Mouse (Mus musculus): ENCODE results near the gene Folr2. TPM values are rescaled to one million over a fixed set of nuclear protein-coding genes. Genes with fewer than 3 reads are reported as not detected.

Gene Folr2
- total RNA-seq, 1 experiment from 2014 or later = not detected

DNA sequence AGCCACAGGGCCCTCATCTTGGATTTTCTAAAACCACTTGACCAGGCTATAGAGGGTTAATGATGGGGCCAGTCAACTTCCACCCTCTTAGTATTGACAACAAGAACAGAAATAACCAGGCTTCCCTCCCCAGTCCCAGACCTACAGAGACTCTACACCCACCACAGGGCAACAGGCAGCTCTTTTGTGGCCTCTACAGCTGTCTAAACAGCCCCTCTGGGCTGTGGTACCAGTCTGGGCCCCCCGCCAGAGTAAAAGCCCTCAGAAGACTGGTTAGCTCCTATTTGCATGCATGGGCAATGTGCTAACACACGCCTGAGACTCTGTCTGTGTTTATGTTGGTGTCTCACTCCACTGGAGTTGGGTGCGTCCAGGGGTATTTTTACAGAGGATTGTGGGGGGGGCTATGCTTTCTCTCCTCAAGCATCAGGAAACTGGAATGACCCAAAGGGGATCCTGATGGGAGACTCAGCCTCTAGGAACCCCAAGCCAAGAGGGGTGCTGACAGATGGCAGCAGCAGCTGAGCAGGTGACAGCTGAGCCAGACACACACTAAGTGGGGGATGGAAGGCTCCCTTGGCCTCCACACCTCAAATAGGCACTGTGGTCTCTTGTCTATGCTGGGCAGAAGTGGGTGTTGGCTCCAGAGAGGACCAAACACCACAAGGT, 22.9 kb downstream of the Folr2 start:
- ATAC-seq (replicated peaks; ENCODE audit: insufficient number of reproducible peaks, low FRiP score, low TSS enrichment, poor library complexity, severe bottlenecking) = no peak

DNA sequence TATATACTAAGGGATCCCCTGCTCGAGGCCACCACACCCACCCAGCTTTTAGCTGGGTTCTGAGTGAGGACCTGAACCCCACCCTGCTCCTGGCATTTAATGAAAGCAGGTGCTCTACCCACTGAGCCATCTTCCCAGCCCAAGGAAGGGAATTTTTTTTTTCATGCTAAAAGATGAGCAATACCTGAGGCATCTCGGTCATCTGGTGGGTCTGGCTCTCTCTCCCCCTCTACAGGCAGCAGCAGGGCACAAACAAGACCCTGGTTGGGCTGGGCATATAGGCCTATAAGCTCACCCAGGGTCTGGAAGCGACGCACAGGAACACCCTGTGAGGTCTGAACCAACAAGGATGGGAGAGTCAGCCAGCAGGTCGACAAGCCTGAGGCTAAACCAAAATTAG, 23.6 kb downstream of the Folr2 start:
- no peak for ATAC-seq (replicated peaks; ENCODE audit: insufficient number of reproducible peaks, low FRiP score, low TSS enrichment, poor library complexity, severe bottlenecking)

DNA sequence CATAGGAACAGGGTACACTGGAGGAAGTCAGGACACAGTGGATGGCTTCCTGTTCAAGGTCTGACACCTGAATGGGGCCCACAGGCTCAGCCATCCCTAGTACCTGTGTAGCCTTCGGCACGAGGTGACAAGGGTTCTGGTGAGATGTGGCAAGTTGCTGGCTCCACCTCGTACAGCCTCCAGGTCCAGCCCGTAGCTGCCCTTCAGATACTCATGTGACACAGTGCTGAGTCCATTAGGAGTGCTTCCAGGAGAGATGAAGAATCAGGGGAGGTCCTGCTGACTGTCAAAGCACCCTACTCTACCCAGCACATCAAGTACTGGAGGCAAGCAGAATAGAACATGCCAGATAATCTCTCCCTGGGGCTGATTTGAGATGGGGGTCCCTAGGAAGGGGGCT, 24.6 kb downstream of the Folr2 start:
- no peak for ATAC-seq (replicated peaks; ENCODE audit: insufficient number of reproducible peaks, low FRiP score, low TSS enrichment, poor library complexity, severe bottlenecking)

DNA sequence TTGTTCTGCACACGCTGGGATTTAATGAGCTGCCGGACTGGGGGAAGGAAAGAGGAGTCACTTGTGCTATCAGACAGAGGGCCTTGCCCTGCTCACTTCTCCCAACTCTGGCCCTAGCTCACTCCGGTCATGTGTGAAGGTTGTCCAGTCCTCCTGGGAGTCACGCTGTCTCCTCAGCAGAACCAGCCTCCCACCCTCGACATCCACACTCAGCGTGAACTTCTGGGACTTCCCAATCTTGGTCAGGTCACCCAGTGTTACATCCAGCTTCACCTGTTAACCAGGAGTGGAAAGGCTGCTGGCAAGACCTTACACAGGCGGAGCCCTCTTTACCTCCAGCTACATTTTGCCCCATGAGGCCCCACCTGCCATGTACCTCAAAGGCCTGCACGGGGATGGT, 25.6 kb downstream of the Folr2 start:
- no peak for ATAC-seq (replicated peaks; ENCODE audit: insufficient number of reproducible peaks, low FRiP score, low TSS enrichment, poor library complexity, severe bottlenecking)

DNA sequence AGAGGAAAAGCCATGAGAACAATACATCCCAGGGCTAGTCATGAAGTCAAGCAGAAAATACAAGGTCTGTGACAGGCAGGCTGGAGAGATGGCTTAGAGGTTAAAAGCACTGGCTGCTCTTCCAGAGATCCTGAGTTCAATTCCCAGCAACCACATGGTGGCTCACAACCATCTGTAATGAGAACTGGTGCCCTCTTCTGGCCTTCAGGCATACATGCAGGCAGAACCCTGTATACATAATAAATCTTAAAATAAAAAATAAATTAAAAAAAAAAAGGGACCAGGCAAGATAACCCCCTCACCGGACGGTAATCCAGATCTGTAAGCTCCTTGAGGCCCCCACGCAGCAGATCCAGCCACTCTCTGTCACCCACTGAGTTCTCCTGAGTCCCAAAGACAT, 26.6 kb downstream of the Folr2 start:
- ATAC-seq (replicated peaks; ENCODE audit: insufficient number of reproducible peaks, low FRiP score, low TSS enrichment, poor library complexity, severe bottlenecking) = no peak

DNA sequence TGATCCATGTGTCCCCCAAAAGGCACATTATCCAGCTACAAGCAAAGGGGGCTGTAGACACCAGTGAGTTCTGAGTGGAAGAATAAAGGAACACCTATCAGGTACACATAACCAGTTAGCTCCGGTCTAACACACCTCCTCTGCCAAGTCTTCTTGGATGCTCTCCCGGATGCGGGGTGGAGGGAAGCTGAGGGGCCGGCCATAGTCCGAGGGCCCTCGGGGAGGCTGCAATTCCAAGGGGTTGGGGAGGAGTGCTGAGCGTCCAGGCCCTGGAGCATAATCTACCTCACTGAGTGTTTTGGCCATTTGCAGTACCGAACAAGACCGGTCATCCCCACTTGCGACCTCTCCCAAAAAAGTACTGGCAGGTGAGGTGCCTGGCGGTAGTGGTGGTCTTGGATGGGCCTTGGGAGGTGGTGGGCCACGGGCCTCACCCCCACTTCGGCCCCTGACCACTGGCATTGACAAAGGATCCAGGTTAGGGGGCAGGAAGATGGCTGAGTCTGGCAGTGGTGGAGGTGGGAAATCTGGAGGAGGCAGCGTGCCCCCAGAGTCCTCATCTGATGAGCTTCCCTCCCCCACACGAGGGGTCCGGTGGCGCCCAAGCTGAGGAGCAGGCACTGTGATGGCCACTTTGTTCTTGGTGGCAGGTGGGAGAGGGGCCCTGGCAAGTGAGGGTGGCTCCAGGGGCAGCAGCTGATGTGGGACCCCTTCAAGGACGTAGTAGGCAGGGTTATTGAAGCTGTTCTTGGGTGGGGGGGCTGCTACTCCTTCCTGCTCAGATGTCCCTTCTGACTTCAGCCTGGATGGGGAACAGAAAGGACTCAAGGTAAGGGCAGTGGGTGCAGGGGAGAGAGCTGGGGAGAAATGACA, 33.0 kb downstream of the Folr2 start:
- no peak for ATAC-seq (replicated peaks; ENCODE audit: insufficient number of reproducible peaks, low FRiP score, low TSS enrichment, poor library complexity, severe bottlenecking)

DNA sequence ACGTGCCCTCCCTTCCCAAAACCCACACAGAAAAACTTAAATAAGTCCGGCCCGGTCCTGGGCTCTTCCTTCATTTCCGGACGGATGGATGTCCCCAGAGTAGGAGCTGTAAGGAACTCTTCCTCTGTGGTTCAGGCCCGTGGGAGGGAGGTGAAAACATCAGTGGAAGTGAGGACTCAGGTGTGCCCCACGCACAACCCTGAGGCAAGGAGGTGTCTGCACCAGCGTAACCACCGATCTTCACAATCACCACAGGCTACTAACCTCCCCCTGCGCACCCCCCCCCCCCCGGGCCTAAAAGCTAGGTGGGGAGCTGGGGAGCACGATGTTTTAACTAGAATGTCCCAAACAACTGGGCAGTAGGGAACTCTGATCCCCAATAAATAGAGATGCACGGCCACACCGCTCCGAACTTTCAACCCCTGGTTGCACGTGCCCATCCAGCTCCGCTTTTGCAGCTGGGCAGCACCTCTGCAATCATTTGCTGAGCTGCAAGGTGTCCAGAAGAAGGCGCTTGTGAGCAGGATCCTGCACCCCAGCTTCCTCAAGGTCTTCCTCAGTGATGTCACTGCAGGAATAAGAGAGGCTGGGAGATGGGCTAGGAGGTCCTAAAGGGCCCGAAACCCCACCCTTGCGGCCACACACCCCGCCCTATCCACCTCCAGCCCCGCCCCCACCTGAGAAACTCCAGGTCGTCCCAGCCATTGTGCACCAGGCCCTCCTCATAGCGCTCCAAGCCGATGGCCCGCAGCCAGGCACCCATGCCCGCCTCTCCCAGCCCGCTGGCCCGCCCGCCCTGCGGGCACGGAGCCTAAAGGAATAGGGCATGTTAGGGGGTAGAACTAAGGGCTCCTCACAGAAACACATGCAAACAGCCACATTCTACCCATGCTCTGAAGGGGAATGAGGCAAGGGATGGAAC, 33.9 kb downstream of the Folr2 start:
- ATAC-seq (replicated peaks; ENCODE audit: insufficient number of reproducible peaks, low FRiP score, low TSS enrichment, poor library complexity, severe bottlenecking) = no peak

DNA sequence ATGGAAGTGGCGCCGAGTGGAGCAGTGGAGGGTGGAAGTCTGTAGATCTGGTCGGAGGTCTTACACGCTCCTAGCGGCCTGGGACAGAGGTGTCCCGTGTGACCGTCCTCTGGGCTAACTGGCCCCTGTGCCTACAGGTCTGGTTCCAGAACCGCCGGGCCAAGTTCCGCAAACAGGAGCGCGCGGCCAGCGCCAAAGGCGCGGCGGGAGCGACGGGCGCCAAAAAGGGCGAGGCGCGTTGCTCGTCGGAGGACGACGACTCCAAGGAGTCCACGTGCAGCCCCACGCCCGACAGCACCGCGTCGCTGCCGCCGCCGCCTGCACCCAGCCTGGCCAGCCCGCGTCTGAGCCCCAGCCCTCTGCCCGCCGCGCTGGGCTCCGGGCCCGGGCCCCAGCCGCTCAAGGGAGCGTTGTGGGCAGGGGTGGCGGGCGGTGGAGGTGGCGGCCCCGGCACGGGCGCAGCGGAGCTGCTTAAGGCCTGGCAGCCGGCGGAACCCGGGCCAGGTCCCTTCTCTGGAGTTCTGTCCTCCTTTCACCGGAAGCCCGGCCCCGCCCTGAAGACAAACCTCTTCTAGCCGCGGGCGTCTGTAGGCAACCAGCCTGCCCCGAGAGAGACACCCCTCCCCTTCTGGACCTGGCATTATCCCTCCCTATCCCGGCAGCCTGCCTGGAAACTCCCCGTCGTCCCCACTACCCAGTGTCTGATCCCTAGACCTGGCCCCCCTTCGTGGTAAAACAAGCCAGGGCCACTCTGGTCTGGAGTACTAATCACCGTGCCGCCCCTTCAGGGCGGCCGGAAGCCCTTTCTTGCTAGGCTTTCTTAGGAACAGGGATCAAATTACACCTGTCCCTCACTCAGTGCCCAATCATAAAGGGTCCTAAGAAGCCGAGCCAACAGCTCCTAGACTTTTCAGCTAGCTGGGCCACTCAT, 35.2 kb downstream of the Folr2 start:
- no peak for ATAC-seq (replicated peaks; ENCODE audit: insufficient number of reproducible peaks, low FRiP score, low TSS enrichment, poor library complexity, severe bottlenecking)

DNA sequence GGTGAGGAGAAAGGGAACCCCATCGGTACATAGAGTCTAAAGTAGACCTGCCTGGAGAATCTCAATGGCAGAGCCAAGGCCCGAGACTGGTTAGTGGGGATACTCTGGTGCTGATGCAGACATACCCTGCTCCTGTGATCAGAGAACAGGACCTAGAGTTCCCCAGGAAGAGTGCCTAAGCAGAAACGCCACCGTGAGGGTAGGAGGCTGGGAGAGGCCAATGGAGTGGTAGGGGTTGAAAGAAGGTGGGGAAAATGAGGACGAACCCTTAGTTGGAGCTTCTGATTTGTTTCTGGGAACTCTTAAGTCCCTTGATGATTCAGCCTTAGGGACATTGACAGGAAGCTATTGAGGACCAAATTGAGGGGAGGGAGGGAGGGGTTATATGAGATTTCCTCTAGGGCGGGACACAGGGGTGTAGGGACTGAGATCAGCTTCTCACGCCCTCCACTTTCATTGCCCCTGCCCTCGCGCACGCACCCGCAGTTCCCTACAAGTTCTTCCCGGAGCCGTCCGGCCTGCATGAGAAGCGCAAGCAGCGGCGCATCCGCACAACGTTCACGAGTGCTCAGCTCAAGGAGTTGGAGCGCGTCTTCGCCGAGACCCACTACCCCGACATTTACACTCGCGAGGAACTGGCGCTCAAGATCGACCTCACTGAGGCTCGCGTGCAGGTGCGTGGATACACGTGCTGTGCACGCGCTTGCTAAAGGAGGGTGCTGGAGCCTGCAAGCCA, 36.5 kb downstream of the Folr2 start:
- no peak for ATAC-seq (replicated peaks; ENCODE audit: insufficient number of reproducible peaks, low FRiP score, low TSS enrichment, poor library complexity, severe bottlenecking)

DNA sequence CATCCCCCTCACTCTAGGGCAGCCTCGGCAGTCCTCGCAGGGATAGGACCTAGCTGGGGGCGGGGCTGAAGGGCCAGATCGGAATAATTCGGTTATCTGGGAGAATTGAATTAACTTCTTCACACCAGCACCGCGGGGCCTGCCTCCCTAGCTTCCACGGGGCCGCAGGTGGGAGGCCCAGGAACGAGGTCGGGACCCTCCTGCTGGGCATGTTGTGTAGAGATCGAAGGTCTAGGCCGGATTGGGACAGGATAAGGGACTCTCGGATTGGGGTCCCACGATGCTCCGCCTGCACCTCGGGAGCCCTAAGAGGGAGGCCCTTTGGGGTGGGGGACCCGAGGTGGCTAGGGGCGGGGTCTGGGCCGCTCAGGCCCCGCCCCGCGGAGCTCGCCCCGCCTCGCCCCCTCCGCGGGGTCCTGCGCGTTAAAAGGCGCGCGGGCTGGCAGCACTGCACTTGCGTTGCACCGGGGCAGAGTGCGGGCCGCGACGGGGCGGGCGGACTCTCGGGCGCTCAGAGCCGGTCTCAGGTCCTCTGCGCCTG, 39.1 kb downstream of the Folr2 start, which contains the start of gene Phox2a:
Phox2a (plus strand) TSS at position 453 of the 541 bp plus-strand sequence.
- ATAC-seq (replicated peaks; ENCODE audit: insufficient number of reproducible peaks, low FRiP score, low TSS enrichment, poor library complexity, severe bottlenecking) = no peak

Other genes with a start within 250 kb of the Folr2 start
- 3.9 to 14.6 TPM (median 12.1 TPM) in 3 replicates for gene Clpb, start 193.6 kb downstream of the Folr2 start, total RNA-seq (2017)
- not detected in 3 replicates for gene Phox2a, start 38.9 kb downstream of the Folr2 start, total RNA-seq (2017)
- 20.6 to 58.3 TPM (median 31.0 TPM) in 3 replicates for gene Inppl1, start 19.0 kb downstream of the Folr2 start, total RNA-seq (2017)
- gene Anapc15, start 6.5 kb upstream of the Folr2 start, total RNA-seq (2017) = 42.5 to 46.2 TPM (median 43.1 TPM) in 3 replicates
- gene Folr1, start 13.6 kb upstream of the Folr2 start, total RNA-seq (2017) = not detected in 3 replicates
- gene Lamtor1, start 48.7 kb upstream of the Folr2 start, total RNA-seq (2017) = 72.2 to 74.2 TPM (median 73.7 TPM) in 3 replicates
- 0.68 to 0.96 TPM in 2 of 3 replicates, not detected in the other for gene Tomt, start 49.2 kb upstream of the Folr2 start, total RNA-seq (2017)
- gene Lrrc51, start 76.7 kb upstream of the Folr2 start, total RNA-seq (2017) = 0.38 to 8.0 TPM (median 2.7 TPM) in 3 replicates
- gene Numa1, start 76.9 kb upstream of the Folr2 start, total RNA-seq (2017) = 118 to 218 TPM (median 126 TPM) in 3 replicates
- gene Il18bp, start 161.5 kb upstream of the Folr2 start, total RNA-seq (2017) = 3.0 to 5.8 TPM (median 3.8 TPM) in 3 replicates
- 13.5 to 24.5 TPM (median 15.9 TPM) in 3 replicates for gene Rnf121, start 208.3 kb upstream of the Folr2 start, total RNA-seq (2017)
- 10.8 to 18.4 TPM (median 13.2 TPM) in 3 replicates for gene Xndc1, start 208.3 kb upstream of the Folr2 start, total RNA-seq (2017)
- 0.87 TPM in 1 of 3 replicates, not detected in the others for gene Xntrpc, start 208.5 kb upstream of the Folr2 start, total RNA-seq (2017)
- 0.29 to 0.43 TPM in 2 of 3 replicates, not detected in the other for gene Trpc2, start 225.9 kb upstream of the Folr2 start, total RNA-seq (2017)
- gene Art1, start 244.5 kb upstream of the Folr2 start, total RNA-seq (2017) = not detected in 3 replicates